Mouse (Mus musculus) heart, embryonic 10.5 days (tissue): ENCODE measurements around the gene Olfr573-ps1. TPM values are rescaled to one million over a fixed set of nuclear protein-coding genes. Genes with fewer than 3 reads are reported as not detected.

ENCODE experiments used
- DNase-seq: peaks from one replicate; pipeline ENCODE4 v3.0.0-alpha.2; 2017; ENCODE audit warnings: low spot score
- H3K27ac ChIP-seq: fragments of 300-500 bp; sonication (generic); 2 replicates; pipeline ENCODE4 v1.5.1; 2016; ENCODE audit warnings: mild to moderate bottlenecking
- H3K27me3 ChIP-seq: fragments of 300-500 bp; sonication (generic); 2 replicates; pipeline ENCODE4 v1.6.1; 2016; ENCODE audit warnings: mild to moderate bottlenecking; ENCODE audit not compliant: poor library complexity, insufficient read depth, severe bottlenecking
- H3K36me3 ChIP-seq: fragments of 300-500 bp; sonication (generic); 2 replicates; pipeline ENCODE4 v1.6.1; 2016; ENCODE audit warnings: mild to moderate bottlenecking, moderate library complexity
- H3K4me1 ChIP-seq: fragments of 300-500 bp; sonication (generic); 2 replicates; pipeline ENCODE4 v1.6.1; 2016; ENCODE audit warnings: mild to moderate bottlenecking
- H3K4me3 ChIP-seq: fragments of 300-500 bp; sonication (generic); 2 replicates; pipeline ENCODE4 v1.5.1; 2016; ENCODE audit warnings: mild to moderate bottlenecking, moderate library complexity
- H3K9me3 ChIP-seq: fragments of 300-500 bp; sonication (generic); 2 replicates; pipeline ENCODE4 v1.6.1; 2016; ENCODE audit warnings: mild to moderate bottlenecking, moderate library complexity
- WGBS: fragments of 180-500 bp; shearing (Covaris S2); methylation state at CpG from one replicate; pipeline ENCODE4 v1.1.7; 2016; 5-methylcytosine and 5-hydroxymethylcytosine counted together
- polyA plus RNA-seq: library from polyadenylated mRNA; unstranded; fragments of >200 nt; fragmentation: Nextera tagmentation; extraction: Ambion mirVana; gene quantifications from 2 replicates; pipeline ENCODE4 v1.2.1, GENCODE M21; 2016

The Olfr573-ps1 gene
- not detected in 2 replicates for polyA plus RNA-seq

DNA sequence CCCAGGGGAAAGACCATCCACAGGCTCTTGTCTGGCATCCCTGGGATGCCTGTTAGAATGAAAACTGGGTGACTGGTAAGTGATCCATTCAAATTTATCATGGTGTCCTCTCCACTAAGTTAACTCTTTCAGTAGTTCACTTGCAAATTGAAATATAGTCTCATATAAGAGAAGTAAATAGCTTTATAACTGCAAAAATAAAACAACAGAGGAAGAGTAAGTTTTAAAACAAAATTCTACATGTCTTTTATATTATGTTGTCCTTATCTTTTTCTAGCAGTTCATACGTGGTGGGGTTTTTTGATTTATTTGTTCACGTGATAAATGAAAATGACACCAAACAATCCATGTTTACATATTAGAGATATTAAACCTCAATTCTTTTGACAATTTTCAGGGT lies at the start of gene Olfr573-ps1:
Gene Olfr573-ps1, minus strand, starts transcription at position 101 of the 400 bp plus-strand sequence.
- no peaks in the 10 kb centered on the region for H3K4me1 ChIP-seq
- no peak within 1 kb of the TSS for H3K4me3 ChIP-seq
- no peak for DNase-seq
- no peaks in the 10 kb centered on the region for H3K9me3 ChIP-seq
- H3K27ac ChIP-seq = no peak within 1 kb of the TSS
- WGBS = 88% methylated on average over 2 of the region's 2 CpGs
- no peaks in the 10 kb centered on the region for H3K36me3 ChIP-seq
- no peaks in the 10 kb centered on the region for H3K27me3 ChIP-seq

DNA sequence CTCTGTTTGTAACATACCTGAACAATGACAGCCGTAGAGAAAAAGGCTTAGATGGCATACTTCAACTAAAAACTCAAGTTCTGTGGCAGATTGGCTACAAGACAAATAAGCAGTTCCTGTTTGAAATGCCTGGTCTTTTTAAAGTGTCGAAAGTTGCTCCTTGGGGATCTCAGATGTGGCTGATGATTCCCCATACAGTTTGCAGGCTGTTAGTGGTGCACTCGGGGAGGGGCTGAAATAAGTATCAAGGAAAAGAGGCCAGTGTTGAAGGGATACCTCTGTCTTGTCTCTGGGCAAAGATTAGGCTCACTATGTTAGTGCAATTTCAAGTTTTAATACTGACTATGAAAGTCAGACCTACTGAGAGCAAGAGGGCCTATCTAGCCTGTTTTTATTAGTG lies 46.8 kb upstream of the Olfr573-ps1 start, which contains the start of gene Olfr578:
Gene Olfr578, minus strand, starts transcription at position 101 of the 400 bp plus-strand sequence.
- no peaks in the 10 kb centered on the region for H3K4me1 ChIP-seq
- DNase-seq = no peak
- H3K27me3 ChIP-seq = no peaks in the 10 kb centered on the region
- WGBS = 62% methylated on average over 3 of the region's 3 CpGs
- H3K9me3 ChIP-seq = no peaks in the 10 kb centered on the region
- H3K4me3 ChIP-seq = no peak within 1 kb of the TSS
- H3K27ac ChIP-seq = no peak within 1 kb of the TSS
- H3K36me3 ChIP-seq = no peaks in the 10 kb centered on the region

DNA sequence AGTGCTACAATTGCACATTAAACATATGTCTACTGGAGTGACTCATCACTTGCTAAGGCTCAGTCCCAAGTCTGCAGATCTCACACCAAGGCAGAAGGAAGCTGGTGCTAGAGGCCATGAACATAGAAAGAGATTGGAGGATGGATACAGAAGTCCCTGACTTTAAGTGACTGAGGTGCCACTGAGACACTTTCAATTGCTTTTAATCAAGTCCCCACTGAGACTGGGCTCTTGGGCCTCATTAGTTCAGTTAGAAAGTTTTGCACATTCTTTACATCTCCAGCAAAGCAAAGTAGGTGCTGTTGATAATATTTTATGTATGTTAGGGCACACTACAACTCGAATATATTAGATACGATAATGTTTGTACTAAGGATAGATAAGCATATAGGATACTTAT lies 33.5 kb upstream of the Olfr573-ps1 start, which contains the start of gene Olfr577:
Gene Olfr577, minus strand, starts transcription at position 101 of the 400 bp plus-strand sequence.
- Histone ChIP-seq H3K27ac (no peak within 1 kb of the TSS), H3K4me1 (no peaks in the 10 kb centered on the region), H3K36me3 (no peaks in the 10 kb centered on the region), H3K27me3 (no peaks in the 10 kb centered on the region), H3K9me3 (no peaks in the 10 kb centered on the region), H3K4me3 (no peak within 1 kb of the TSS)
- no peak for DNase-seq
- 81% methylated on average over 2 of the region's 2 CpGs for WGBS

DNA sequence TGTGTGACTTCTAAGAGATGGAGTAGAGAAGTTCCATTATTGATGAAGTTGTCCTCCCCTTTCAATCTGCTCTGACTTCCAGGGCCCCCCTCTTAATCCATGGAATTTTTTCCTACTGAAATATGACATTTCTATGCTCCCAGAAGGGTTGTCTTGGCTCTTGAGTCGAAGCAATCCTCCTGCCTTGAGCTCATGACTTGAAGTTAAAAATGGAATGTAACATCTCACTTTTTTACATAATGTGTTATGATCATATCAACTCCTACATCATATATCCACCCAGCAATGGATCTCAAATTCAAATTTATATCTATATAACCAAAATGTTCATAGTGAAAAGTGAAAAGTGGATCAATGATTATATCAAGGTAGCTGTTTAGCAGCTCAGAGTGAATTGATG lies 32.0 kb upstream of the Olfr573-ps1 start:
- 64% methylated on average over 1 of the region's 1 CpGs for WGBS
- Histone ChIP-seq H3K9me3 (no peaks in the 10 kb centered on the region), H3K27me3 (no peaks in the 10 kb centered on the region), H3K4me1 (no peaks in the 10 kb centered on the region), H3K27ac (no peak overlapping the region), H3K4me3 (no peak overlapping the region), H3K36me3 (no peaks in the 10 kb centered on the region)
- DNase-seq = no peak

DNA sequence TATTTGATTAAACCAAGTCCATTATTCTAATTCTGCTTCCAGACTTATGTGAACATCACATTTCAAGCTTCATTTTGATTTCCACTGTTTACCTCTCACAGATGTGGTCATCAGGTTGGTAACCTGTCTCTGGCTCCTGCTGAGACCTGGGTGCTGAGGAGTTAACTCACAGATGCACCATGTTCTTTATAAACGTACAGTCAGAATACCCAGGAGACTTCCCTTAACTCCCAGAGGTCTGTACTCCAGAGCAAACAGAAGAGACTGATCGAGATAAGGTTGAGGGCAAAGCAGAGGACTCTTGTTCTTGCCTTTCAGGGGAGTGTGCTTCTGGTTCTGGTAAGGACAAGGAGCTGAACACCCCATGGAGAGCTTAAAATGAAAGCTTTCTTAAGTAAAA lies 20.0 kb upstream of the Olfr573-ps1 start, which contains the start of gene Olfr576:
Gene Olfr576, plus strand, starts transcription at position 301 of the 400 bp plus-strand sequence.
- Histone ChIP-seq H3K27ac (no peak within 1 kb of the TSS), H3K4me3 (no peak within 1 kb of the TSS), H3K9me3 (no peaks in the 10 kb centered on the region), H3K27me3 (no peaks in the 10 kb centered on the region), H3K36me3 (no peaks in the 10 kb centered on the region), H3K4me1 (no peaks in the 10 kb centered on the region)
- no peak for DNase-seq
- 14% methylated on average over 2 of the region's 2 CpGs for WGBS

DNA sequence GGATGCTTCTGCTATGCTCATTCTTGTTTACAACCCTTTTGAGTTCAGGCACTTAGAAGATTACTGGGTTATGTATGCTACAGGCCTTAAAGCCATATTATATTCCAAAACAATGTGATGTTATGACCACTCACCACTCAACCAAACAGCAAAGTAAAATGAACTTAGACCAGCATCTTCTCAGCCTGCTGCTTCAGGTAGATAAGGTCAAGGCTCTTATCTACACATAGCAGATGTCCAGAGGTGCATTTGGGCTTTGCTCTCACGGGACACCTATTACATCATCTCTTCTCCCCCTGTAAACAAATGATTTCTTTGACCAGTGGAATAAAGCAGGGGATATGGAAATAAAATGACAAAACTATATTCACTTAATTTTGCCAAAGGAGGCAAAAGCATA lies 16.2 kb upstream of the Olfr573-ps1 start, which contains the start of gene Olfr575:
Gene Olfr575, minus strand, starts transcription at position 183 of the 400 bp plus-strand sequence.
- 48% methylated on average over 1 of the region's 1 CpGs for WGBS
- H3K27ac ChIP-seq = no peak within 1 kb of the TSS

DNA sequence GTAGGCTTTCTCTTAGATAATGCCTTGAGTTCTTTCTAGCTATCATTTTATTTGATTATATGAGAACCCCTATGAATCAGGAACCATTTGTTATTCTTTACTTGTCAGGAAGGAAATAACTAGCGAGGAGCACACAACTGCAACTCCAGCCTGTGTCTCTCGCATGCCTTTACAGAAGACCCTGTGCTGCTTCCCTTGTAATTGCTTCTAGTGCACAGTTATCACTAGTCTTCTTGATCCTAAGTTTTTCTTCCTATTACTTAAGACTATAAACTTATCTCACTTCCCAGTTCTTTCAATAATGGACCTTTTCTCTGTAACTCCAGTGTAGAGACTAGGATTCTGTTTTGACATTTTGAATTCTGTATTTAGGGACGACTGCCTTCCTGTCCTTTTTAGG lies 15.8 kb upstream of the Olfr573-ps1 start:
- 57% methylated on average over 3 of the region's 3 CpGs for WGBS
- H3K27me3 ChIP-seq = no peaks in the 10 kb centered on the region

More for the DNA sequence above, 16.2 kb upstream of the Olfr573-ps1 start, which contains the start of gene Olfr575:
- Histone ChIP-seq H3K4me1 (no peaks in the 10 kb centered on the region), H3K27me3 (no peaks in the 10 kb centered on the region), H3K9me3 (no peaks in the 10 kb centered on the region), H3K4me3 (no peak within 1 kb of the TSS), H3K36me3 (no peaks in the 10 kb centered on the region)
- peak; percentile 79 for DNase-seq

DNA sequence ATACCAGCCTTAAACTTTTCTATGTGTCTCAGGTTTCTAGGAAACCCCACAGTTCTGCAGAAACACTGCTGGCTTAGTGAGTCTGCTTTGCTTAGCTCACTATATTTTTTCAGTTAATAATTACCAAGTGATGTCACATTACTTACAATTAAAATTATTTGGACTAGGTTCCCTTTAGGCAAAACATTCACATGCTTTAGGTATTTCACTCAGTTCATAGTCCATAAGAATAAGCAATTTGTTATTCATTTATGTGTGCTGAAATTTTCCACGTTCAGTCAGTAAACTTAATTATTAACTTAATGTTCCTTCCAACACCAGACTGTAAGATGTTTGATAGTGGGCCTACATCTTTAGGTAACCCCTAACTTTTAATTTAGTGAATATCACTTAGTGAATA lies 8.4 kb upstream of the Olfr573-ps1 start:
- H3K27me3 ChIP-seq = no peaks in the 10 kb centered on the region
- H3K27ac ChIP-seq = no peak overlapping the region
- no peaks in the 10 kb centered on the region for H3K9me3 ChIP-seq
- H3K36me3 ChIP-seq = no peaks in the 10 kb centered on the region
- 78% methylated on average over 1 of the region's 1 CpGs for WGBS
- DNase-seq = no peak
- H3K4me1 ChIP-seq = no peaks in the 10 kb centered on the region
- H3K4me3 ChIP-seq = no peak overlapping the region

More for the DNA sequence above, 15.8 kb upstream of the Olfr573-ps1 start:
- no peaks in the 10 kb centered on the region for H3K4me1 ChIP-seq
- H3K9me3 ChIP-seq = no peaks in the 10 kb centered on the region
- no peak overlapping the region for H3K4me3 ChIP-seq
- H3K27ac ChIP-seq = no peak overlapping the region
- H3K36me3 ChIP-seq = no peaks in the 10 kb centered on the region
- DNase-seq = no peak

DNA sequence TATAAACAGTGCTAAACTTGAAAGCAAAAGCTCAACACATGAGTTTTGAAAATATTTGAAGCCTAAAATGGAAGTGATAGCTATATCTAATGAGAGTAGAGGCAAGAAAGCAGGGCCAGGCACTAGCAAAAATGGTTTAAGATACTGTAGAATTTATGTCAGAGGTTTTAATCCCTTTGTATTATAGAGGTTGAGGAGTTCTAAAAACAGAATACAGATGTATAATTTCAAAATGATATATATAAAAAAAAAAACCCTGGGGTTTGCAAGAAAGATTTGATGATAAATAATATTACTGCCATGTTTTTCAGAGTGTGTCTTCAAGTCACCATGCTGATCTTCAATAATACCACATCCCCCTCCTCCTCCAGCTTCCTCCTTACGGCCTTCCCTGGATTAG lies 5.8 kb upstream of the Olfr573-ps1 start, which contains the start of gene Olfr574:
Gene Olfr574, plus strand, starts transcription at position 301 of the 400 bp plus-strand sequence.
- 88% methylated on average over 1 of the region's 1 CpGs for WGBS
- no peaks in the 10 kb centered on the region for H3K4me1 ChIP-seq

DNA sequence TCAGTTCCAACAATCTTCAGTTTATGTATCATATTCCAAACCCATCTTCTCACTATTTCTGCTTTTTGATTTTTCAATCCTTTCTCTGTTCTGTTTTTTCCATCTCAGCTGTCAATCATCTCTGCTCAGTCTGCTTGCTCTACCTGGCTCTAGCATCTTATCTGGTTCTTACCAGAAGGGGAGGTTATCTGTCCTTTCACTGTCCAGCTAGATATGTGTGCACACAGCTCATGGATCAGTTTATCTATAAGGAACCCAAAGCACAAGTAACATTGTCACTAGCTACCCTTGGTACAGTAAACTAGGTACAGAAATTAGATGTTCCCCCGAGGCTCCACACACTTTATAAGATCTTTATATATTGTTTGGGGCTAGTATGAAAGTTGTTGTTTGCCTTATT lies 1.0 kb upstream of the Olfr573-ps1 start:
- no peaks in the 10 kb centered on the region for H3K27me3 ChIP-seq
- H3K36me3 ChIP-seq = no peaks in the 10 kb centered on the region
- no peak for DNase-seq
- 75% methylated on average over 1 of the region's 1 CpGs for WGBS
- H3K4me3 ChIP-seq = no peak overlapping the region
- H3K4me1 ChIP-seq = no peaks in the 10 kb centered on the region
- H3K9me3 ChIP-seq = no peaks in the 10 kb centered on the region
- no peak overlapping the region for H3K27ac ChIP-seq

More for the DNA sequence above, 5.8 kb upstream of the Olfr573-ps1 start, which contains the start of gene Olfr574:
- Histone ChIP-seq H3K36me3 (no peaks in the 10 kb centered on the region), H3K9me3 (no peaks in the 10 kb centered on the region), H3K4me3 (no peak within 1 kb of the TSS), H3K27me3 (no peaks in the 10 kb centered on the region), H3K27ac (no peak within 1 kb of the TSS)
- DNase-seq = no peak

DNA sequence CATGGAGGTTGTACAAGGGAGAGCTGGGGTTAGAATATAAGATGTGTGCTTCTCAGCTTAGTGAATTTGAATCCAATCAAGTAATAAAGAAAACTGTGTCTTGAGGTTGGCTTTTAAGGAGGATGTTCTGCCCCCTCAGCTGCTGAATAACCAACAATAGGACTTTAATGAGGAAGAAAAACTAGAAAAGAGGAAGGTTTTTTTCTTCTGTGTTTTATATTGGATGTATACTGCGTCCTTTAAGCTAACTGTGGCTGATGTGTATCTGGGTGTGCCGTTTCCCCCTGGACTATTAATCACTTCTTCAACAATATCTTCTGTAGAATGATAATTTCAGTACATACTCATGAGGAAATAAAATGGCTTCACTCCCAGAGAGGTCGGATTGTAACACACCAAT lies 15.3 kb downstream of the Olfr573-ps1 start:
- Histone ChIP-seq H3K36me3 (no peaks in the 10 kb centered on the region), H3K4me3 (no peak overlapping the region), H3K27me3 (no peaks in the 10 kb centered on the region), H3K4me1 (no peaks in the 10 kb centered on the region), H3K27ac (no peak overlapping the region), H3K9me3 (no peaks in the 10 kb centered on the region)
- no peak for DNase-seq
- 73% methylated on average over 3 of the region's 3 CpGs for WGBS

DNA sequence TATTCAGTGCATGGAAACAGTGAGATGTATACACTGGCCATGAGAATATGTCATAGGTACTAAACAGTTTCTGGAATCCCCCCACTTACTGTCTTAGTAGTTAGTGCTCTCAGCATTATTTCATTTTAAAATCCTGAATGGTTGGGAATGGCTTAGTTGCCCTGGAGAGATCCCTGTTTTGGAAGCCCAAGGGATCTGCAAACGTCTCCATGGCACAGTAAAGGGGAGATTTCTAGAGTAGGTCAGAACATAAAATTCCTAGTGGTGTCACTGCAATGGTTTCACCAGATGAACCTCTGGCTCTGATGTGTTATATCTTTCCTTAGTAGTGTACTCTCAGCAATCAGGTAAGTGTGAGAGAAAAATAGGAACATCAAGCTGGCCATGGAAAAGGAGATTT lies 18.3 kb downstream of the Olfr573-ps1 start, which contains the start of gene Olfr572:
Gene Olfr572, plus strand, starts transcription at position 301 of the 400 bp plus-strand sequence.
- WGBS = 48% methylated on average over 1 of the region's 1 CpGs
- H3K9me3 ChIP-seq = no peaks in the 10 kb centered on the region
- no peaks in the 10 kb centered on the region for H3K4me1 ChIP-seq
- H3K36me3 ChIP-seq = no peaks in the 10 kb centered on the region
- H3K27me3 ChIP-seq = no peaks in the 10 kb centered on the region
- no peak for DNase-seq
- H3K4me3 ChIP-seq = no peak within 1 kb of the TSS
- no peak within 1 kb of the TSS for H3K27ac ChIP-seq

DNA sequence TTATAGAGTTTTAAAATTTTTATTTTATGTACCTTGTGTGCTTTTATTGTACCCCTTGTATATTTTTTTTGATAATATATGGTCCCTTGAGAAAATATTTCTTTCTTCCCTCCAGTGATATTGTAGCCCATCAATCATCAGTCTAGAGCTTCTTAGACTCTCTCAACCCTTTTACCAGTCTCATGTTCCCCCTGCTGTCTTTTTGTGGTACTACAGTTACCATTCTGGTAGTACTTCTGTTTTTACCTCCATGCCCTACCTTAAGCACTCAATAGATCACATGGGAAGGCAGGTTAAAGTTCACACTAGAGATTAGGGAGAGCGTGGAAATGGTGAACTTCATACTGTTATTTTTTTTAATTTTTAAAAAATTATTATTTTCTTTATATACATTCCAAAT lies 22.7 kb downstream of the Olfr573-ps1 start:
- no peak for DNase-seq
- no peak overlapping the region for H3K27ac ChIP-seq
- WGBS = 10% methylated on average over 1 of the region's 1 CpGs
- no peaks in the 10 kb centered on the region for H3K27me3 ChIP-seq
- H3K4me3 ChIP-seq = no peak overlapping the region
- no peaks in the 10 kb centered on the region for H3K36me3 ChIP-seq
- H3K4me1 ChIP-seq = 0 out of 2 replicates have a peak, but pooled peaks cover 5% of the 10 kb centered on the region
- no peaks in the 10 kb centered on the region for H3K9me3 ChIP-seq
